ENCODE assay signal across 22 mouse cellular contexts in the genomic region with DNA sequence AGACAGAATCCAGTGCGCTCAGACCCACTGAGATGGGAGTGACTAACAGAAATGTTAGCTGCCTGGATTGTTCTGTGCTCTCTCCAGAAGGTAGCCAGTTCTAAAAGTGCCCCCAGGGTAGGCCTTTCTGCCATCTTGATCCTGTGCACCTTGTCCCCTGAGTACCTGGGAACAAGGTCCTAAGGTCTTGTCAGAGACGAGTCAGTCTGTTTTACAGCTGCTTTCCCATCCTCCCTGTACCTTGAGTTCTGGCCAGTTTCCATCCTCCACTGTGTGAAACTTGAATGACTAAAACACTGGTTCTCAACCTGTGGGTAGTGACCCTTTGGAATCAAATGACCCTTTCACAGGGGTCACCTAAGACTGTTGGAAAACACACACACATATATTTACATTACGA. TPM values are rescaled to one million over a fixed set of nuclear protein-coding genes. Genes with fewer than 3 reads are reported as not detected.
DNase-seq lines count a peak whose midpoint lies in the region; ATAC-seq lines count a peak whose summit lies in the region.
"Had no signal": no experiment of that assay in that cellular context is flagged by ENCODE, and none has a peak within 500 bp of the region (broad histone marks: within the 10 kb centered on the region; RNA-seq: fewer than 3 reads in every experiment).

No protein-coding gene starts in this region.

- no peak overlapping the region for H3K9ac ChIP-seq in forebrain, embryonic 15.5 days (replicated peaks)
- no peak overlapping the region for H3K9ac ChIP-seq in kidney, embryonic 16.5 days (replicated peaks; ENCODE audit: low read length)
- H3K9ac ChIP-seq in limb, embryonic 12.5 days (replicated peaks) = no peak overlapping the region
- H3K9ac ChIP-seq: embryonic facial prominence, embryonic 12.5 days; forebrain, embryonic 12.5 days; forebrain, postnatal 0 days; heart, embryonic 15.5 days had no signal

- H3K4me3 ChIP-seq in forebrain, embryonic 10.5 days = no peak overlapping the region
- H3K4me3 ChIP-seq in forebrain, embryonic 15.5 days = no peak overlapping the region
- H3K4me3 ChIP-seq in kidney, embryonic 16.5 days (ENCODE audit: low read length) = no peak overlapping the region
- H3K4me3 ChIP-seq in limb, embryonic 12.5 days (replicated peaks) = no peak overlapping the region
- no peak overlapping the region for H3K4me3 ChIP-seq in limb, embryonic 10.5 days
- H3K4me3 ChIP-seq: embryonic facial prominence, embryonic 12.5 days; forebrain, embryonic 12.5 days; heart, adult 2 months; heart, embryonic 15.5 days; hindbrain, embryonic 10.5 days had no signal

- 0 out of 2 replicates have a peak overlapping the region, but pooled peaks have one; percentile 35 for H3K27ac ChIP-seq in forebrain, embryonic 10.5 days
- no peak overlapping the region for H3K27ac ChIP-seq in forebrain, embryonic 15.5 days (replicated peaks)
- no peak overlapping the region for H3K27ac ChIP-seq in kidney, embryonic 16.5 days (ENCODE audit: low read length)
- 0 out of 2 replicates have a peak overlapping the region, but pooled peaks have one; percentile 45 for H3K27ac ChIP-seq in limb, embryonic 12.5 days
- H3K27ac ChIP-seq in limb, embryonic 10.5 days = no peak overlapping the region
- H3K27ac ChIP-seq: embryonic facial prominence, embryonic 12.5 days; forebrain, embryonic 12.5 days; heart, adult 2 months; heart, embryonic 15.5 days; hindbrain, embryonic 10.5 days had no signal

- WGBS in forebrain, embryonic 10.5 days = 78% methylated on average over 3 of the region's 3 CpGs
- 75% methylated on average over 3 of the region's 3 CpGs for WGBS in forebrain, embryonic 15.5 days
- 72% methylated on average over 3 of the region's 3 CpGs for WGBS in kidney, embryonic 16.5 days
- 79% methylated on average over 3 of the region's 3 CpGs for WGBS in limb, embryonic 12.5 days
- WGBS in limb, embryonic 10.5 days = 76% methylated on average over 3 of the region's 3 CpGs

- peaks cover 100% of the 10 kb centered on the region for H3K27me3 ChIP-seq in forebrain, embryonic 10.5 days (ENCODE audit: poor library complexity, severe bottlenecking)
- H3K27me3 ChIP-seq in forebrain, embryonic 15.5 days = no peaks in the 10 kb centered on the region
- peaks cover 34% of the 10 kb centered on the region; the same call in 1 of the 2 replicates for H3K27me3 ChIP-seq in kidney, embryonic 16.5 days (ENCODE audit: insufficient read depth, low read length)
- H3K27me3 ChIP-seq in limb, embryonic 12.5 days = peaks cover 95% of the 10 kb centered on the region
- H3K27me3 ChIP-seq in limb, embryonic 10.5 days (ENCODE audit: low read depth, poor library complexity, severe bottlenecking) = peaks cover 100% of the 10 kb centered on the region

- no peak overlapping the region for H3K4me2 ChIP-seq in forebrain, embryonic 15.5 days (replicated peaks)
- H3K4me2 ChIP-seq in kidney, embryonic 16.5 days (replicated peaks; ENCODE audit: low read depth, low read length) = no peak overlapping the region
- H3K4me2 ChIP-seq in limb, embryonic 12.5 days = no peak overlapping the region
- H3K4me2 ChIP-seq: embryonic facial prominence, embryonic 12.5 days; forebrain, embryonic 12.5 days; heart, embryonic 11.5 days; heart, embryonic 15.5 days had no signal

- DNase-seq in forebrain, embryonic 10.5 days (ENCODE audit: extremely low spot score, low spot score) = no peak
- peak; percentile 19 to 30 for DNase-seq in kidney, adult 8-10 months
- DNase-seq in limb, embryonic 10.5 days (ENCODE audit: low spot score) = no peak
- no peak for DNase-seq in embryo, embryonic 10.5 days (ENCODE audit: low spot score)
- DNase-seq: adrenal gland, postnatal 10 days; B cell, adult 2 months; cerebellum, adult 11 months; cerebellum, adult 8-10 months; cerebellum, postnatal 14 days; forebrain, postnatal 0 days; heart, adult 2 months; heart, postnatal 14 days had no signal

- H3K9me3 ChIP-seq in forebrain, embryonic 10.5 days = no peaks in the 10 kb centered on the region
- H3K9me3 ChIP-seq in forebrain, embryonic 15.5 days = no peaks in the 10 kb centered on the region
- no peaks in the 10 kb centered on the region for H3K9me3 ChIP-seq in kidney, embryonic 16.5 days (ENCODE audit: low read length)
- H3K9me3 ChIP-seq in limb, embryonic 12.5 days = no peaks in the 10 kb centered on the region
- H3K9me3 ChIP-seq in limb, embryonic 10.5 days (replicated peaks) = no peaks in the 10 kb centered on the region
- H3K9me3 ChIP-seq: embryonic facial prominence, embryonic 12.5 days; forebrain, embryonic 12.5 days; G1E; heart, embryonic 15.5 days; hindbrain, embryonic 10.5 days had no signal

- ATAC-seq in forebrain, embryonic 15.5 days (replicated peaks) = no peak
- ATAC-seq in kidney, embryonic 16.5 days (ENCODE audit: low FRiP score, low TSS enrichment) = no peak
- no peak for ATAC-seq in limb, embryonic 12.5 days (ENCODE audit: insufficient number of reproducible peaks, insufficient read depth, low FRiP score, low TSS enrichment, low read depth)
- ATAC-seq: CD4-positive, CD25-positive, alpha-beta regulatory T cell, adult 4 months; forebrain, postnatal 0 days had no signal

- peaks cover 79% of the 10 kb centered on the region for H3K4me1 ChIP-seq in forebrain, embryonic 10.5 days
- H3K4me1 ChIP-seq in forebrain, embryonic 15.5 days = peaks cover 26% of the 10 kb centered on the region; the same call in 1 of the 2 replicates
- peaks cover 6% of the 10 kb centered on the region; the same call in 1 of the 2 replicates for H3K4me1 ChIP-seq in kidney, embryonic 16.5 days (ENCODE audit: insufficient read depth, low read length)
- peaks cover 20% of the 10 kb centered on the region for H3K4me1 ChIP-seq in limb, embryonic 12.5 days (replicated peaks)
- peaks cover 36% of the 10 kb centered on the region for H3K4me1 ChIP-seq in limb, embryonic 10.5 days

- H3K36me3 ChIP-seq in forebrain, embryonic 10.5 days (replicated peaks) = no peaks in the 10 kb centered on the region
- no peaks in the 10 kb centered on the region for H3K36me3 ChIP-seq in forebrain, embryonic 15.5 days
- H3K36me3 ChIP-seq in kidney, embryonic 16.5 days (ENCODE audit: insufficient read depth, low read length) = no peaks in the 10 kb centered on the region
- H3K36me3 ChIP-seq in limb, embryonic 12.5 days = no peaks in the 10 kb centered on the region
- no peaks in the 10 kb centered on the region for H3K36me3 ChIP-seq in limb, embryonic 10.5 days
- H3K36me3 ChIP-seq: embryonic facial prominence, embryonic 12.5 days; forebrain, embryonic 12.5 days; G1E; heart, embryonic 15.5 days; hindbrain, embryonic 10.5 days had no signal

RNA-seq across cellular contexts. Expression of a gene that starts 47.5 kb away (rescaled TPM):
- 209 and 217 TPM in 2 replicates for polyA plus RNA-seq in forebrain, embryonic 10.5 days (2016; fragmentation: Nextera tagmentation; extraction: Ambion mirVana)
- 360 and 385 TPM in 2 replicates for polyA plus RNA-seq in forebrain, embryonic 15.5 days (2015; fragmentation: Nextera tagmentation; extraction: Ambion mirVana)
- polyA plus RNA-seq in kidney, embryonic 16.5 days (2015; fragmentation: Nextera tagmentation; extraction: Ambion mirVana) = 207 and 212 TPM in 2 replicates
- 178 and 181 TPM in 2 replicates for polyA plus RNA-seq in limb, embryonic 12.5 days (2016; fragmentation: Nextera tagmentation; extraction: Ambion mirVana)
- 175 and 184 TPM in 2 replicates for polyA plus RNA-seq in limb, embryonic 10.5 days (2016; fragmentation: Nextera tagmentation; extraction: Ambion mirVana)

Comparison
In these comparisons a context has a peak if more than half of its experiments do, and no peak if none do; other contexts are left out.
1. H3K27ac ChIP-seq: peak in forebrain, embryonic 10.5 days (single experiment) and limb, embryonic 12.5 days (single experiment); none in forebrain, embryonic 15.5 days (single experiment), kidney, embryonic 16.5 days (single experiment) and limb, embryonic 10.5 days (single experiment).
2. DNase-seq: peak in kidney, adult 8-10 months (2 of 2); none in forebrain, embryonic 10.5 days (single experiment), limb, embryonic 10.5 days (single experiment) and embryo, embryonic 10.5 days (single experiment).